Mouse (Mus musculus) retina, postnatal 7 days (tissue): Measurements from ENCODE around the gene Myh14.

Experiments
- DNase-seq: peaks from one replicate; pipeline ENCODE4 v3.0.0-alpha.2; 2012; ENCODE audit warnings: low read depth, low spot score

Myh14 gene

DNA sequence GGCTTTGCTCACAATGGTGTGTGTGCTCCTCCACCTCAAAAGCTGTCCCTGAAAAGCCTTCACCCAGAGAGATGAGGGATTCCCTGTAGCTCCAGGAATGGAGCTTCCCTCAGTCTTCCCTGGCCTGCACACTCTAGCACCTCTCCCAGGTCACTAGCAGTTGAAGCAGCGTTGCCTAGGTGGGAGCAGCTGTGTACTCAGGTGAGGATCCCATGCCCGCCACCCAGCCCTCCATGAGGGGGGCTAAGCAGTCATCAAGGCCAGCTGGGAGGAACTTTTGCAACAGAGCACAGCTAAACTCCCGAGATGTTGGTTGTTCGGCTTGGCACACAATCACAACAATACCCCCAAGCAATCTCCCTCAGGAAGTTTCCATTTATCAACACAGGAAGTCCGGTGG, 87.9 kb downstream of the Myh14 start:
- no peak for DNase-seq

DNA sequence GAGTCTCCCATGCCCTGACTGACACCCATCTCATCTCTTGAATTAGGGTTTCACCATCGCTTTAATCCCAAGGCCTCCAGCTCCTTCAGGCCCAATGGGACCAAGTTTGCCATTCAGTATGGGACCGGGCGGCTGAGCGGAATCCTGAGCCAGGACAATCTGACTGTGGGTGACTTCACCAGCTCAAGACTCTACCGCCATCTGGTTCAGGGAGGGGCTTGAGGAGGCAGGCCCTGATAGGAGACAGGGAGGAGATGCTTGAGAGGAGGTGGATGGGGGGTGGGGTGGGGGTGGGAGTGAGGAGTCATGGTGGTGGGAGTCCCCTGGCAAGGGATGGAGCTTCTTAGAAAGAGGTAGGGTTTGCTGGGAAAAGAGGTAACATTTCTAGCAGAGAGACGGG, 89.0 kb downstream of the Myh14 start:
- no peak for DNase-seq

- DNase-seq: no peak
Measured at GRCm38 (mm10) chr7:44576333-44576844, 94.3 kb downstream of the Myh14 start.

GRCm38 (mm10) chr7:44572956-44573484, 97.6 kb downstream of the Myh14 start:
- no peak for DNase-seq

DNA sequence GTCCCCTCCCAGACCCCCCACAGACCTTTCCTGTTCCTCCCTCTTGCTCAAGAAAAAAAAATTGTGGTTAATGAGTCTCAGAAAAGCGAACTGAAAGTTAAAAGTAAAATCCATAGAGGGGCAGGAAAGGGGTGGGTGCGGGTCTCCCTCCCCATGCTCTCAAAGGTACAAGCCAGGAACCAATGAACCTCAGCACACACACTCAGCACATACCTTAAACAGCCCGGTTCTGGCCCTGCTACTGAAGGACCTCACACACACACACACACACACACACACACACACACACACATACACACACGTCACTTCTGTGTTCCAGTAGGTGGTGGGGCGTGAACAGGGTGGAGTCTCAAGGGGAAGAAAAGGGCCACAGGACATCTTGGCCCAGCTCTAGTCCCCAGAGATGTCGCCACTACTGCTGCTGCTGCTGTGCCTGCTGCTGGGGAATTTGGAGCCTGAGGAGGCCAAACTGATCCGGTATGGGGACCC, 98.4 kb downstream of the Myh14 start, which contains the start of gene Napsa:
Napsa (plus strand) TSS at position 168 of the 489 bp plus-strand sequence.
- no peak for DNase-seq

- no peak for DNase-seq
Measured at GRCm38 (mm10) chr7:44571811-44572210, 98.8 kb downstream of the Myh14 start.

GRCm38 (mm10) chr7:44570989-44571388, 99.7 kb downstream of the Myh14 start:
- DNase-seq: no peak

GRCm38 (mm10) chr7:44568803-44569202, 101.8 kb downstream of the Myh14 start:
- DNase-seq: no peak

DNA sequence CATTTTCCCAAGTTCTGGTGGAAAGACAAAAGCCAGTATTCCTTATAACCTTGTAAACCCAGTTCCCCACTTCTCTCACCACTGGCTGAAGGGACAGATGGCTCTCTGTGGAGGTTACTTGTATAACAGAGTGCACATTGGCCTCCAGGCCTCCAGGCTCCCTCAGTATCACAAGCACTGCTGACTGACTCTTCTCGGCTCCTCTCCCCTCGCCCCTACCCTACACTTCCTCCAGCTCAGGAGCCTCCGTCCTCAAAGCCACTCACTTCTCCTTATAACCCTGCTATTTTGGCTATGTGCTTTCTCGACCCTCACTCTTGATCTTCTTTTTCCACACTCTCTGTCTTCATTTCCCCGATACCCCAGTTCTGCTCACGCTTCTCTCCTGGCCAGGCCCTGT, 105.2 kb downstream of the Myh14 start:
- DNase-seq: no peak

DNA sequence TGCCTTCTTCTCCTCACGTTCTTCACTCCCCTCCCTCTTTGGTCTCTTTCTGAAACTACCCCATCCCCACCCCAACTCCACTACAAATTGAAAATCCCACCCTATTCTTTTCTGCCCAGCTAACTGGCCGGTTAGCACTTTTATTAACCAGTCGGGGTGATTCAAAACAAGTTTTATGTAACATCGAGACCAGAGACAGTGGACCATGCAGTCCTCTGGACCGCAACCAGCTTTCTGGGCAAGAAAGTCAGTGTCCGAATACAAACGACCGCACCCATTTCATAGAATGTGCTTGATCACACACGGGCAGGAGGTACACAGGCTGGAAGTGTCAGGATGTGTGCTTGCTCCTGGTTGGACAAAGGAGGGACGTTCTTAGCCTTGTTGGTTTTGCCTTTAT, 106.2 kb downstream of the Myh14 start:
- DNase-seq: no peak

DNA sequence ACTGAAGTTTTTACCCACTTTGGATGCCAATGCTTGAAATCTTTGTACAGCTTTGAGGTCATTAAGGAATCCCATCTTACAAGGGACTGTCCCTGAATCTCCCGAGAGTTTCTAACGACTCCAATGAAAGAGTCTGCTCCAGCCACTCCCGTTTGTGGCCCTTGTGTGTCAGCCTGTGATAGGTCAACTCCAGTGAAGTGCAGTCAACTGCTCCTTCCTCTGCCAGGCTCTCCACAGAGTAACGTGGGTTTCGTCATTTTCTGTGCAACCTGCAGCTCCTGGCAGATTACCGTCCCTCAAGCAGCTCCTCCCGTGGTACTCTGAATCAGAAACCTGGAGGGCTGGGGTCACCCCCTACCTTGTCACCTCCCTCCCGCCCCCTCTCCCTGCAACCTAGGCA, 107.4 kb downstream of the Myh14 start:
- no peak for DNase-seq

DNA sequence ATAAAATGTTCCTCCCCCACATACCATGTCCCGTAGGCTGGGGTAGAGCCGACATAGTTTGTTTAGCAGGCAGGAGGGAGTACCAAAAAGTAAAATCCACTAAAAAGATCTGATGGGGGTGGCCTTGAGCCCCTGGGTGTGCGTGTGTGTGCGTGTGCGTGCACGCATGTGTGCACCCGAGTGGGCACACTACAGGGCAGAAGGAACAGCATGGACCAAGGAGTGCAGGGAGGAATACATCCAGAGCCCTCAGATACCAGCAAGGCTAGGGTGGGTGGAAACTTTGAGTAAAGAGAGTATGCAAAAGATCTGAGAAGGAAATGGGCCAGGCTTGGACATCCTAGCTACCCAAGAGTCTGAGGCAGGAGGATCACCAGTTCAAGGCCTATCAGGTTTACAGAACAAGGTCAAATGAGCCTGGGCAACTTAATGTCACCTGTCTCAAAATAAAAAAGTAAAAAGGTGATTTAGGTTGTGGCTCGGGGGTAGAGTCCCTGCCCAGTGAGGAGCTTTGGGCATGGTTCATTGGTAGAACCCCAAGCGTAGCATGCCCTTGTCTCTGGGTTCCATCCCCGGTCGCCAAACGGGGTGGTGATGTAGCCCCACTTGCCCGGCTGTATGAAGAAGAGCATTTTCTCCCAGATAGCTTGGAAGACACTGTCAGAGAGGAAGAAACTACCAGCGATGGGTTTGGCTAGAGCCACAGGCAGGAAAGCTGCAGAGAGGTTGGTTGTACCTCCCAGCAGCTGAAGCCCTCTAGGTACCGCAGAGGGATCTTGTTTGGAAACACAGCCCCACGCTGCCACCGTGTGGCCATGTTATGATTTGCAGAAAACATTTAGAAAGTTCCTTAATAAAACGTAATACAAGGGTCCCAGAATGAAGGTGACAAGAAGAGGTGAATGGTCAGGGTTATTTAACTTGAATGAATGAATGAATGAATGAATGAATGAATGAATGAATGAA, 109.9 kb downstream of the Myh14 start:
- DNase-seq: peak; percentile 66

DNA sequence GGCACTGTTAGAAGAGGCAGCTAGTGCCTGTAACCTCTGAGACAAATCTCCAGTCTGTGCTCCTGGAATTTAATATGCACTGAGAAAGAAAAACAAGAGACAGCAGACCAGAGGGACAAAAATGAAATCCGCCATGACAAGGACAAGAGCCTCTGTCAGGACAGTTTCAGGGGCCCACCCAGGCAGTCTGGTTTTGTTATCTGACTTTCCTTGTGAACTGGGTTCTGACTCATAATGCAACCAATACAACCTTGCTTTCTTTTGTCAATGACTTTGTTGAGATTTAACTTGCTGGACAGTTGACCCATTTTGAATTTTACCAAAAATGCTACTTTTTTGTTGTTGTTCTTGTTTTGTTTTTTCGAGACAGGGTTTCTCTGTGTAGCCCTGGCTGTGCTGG, 113.0 kb downstream of the Myh14 start:
- DNase-seq: no peak
